Mouse (Mus musculus) G1E (cell line): Measurements from ENCODE around the gene Vsx2.

Experiments used
- CTCF ChIP-seq: IDR thresholded peaks from 2 replicates; pipeline ENCODE4 v1.5.1; 2012; ENCODE audit warnings: low read depth, low read length, inconsistent platforms, mixed read lengths
- GATA1 ChIP-seq: IDR thresholded peaks from 2 replicates; pipeline ENCODE4 v1.6.1; 2012; ENCODE audit warnings: borderline replicate concordance, low read length, inconsistent platforms, mixed read lengths

- TF ChIP-seq GATA1: no peak
- TF ChIP-seq CTCF: no peak
Observed at GRCm38 (mm10) chr12:84631867-84632266, 62.3 kb downstream of the Vsx2 start.
